Mouse (Mus musculus): ENCODE results near the gene Irf2bp2.
"Not testable (repeated sequence)": the region's sequence is repeated elsewhere in the genome, so short reads cannot be mapped to it uniquely, and the experiment has no call there.

Irf2bp2 gene

GRCm38 (mm10) chr8:126602641-126603040, 8.9 kb upstream of the Irf2bp2 start:
- no peak for DNase-seq (ENCODE audit: low spot score in 2 of 2)

GRCm38 (mm10) chr8:126601325-126601724, 7.5 kb upstream of the Irf2bp2 start:
- DNase-seq (ENCODE audit: low spot score in 2 of 2): no peak

DNA sequence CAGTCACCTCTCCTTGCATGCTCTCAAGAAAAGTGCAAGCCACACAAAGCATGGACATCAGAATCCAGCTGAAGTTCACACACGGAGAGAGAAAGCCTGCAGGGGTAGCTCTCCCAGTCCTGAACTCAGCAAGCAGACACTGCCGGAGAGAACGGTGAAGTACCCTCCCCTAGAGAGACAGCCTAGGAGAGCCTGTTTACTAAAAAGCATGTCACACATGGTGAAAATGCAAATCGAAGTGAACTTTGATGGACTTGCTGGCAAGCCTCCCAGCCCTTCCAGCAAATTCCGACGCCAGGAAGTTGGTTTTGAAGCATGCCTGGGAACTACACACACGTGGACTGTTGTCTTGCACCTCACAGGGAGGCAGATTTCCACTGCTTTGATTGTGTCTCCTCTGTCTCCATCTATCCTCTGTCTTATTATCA, 7.0 kb upstream of the Irf2bp2 start:
- DNase-seq (ENCODE audit: low spot score in 2 of 2): no peak

DNA sequence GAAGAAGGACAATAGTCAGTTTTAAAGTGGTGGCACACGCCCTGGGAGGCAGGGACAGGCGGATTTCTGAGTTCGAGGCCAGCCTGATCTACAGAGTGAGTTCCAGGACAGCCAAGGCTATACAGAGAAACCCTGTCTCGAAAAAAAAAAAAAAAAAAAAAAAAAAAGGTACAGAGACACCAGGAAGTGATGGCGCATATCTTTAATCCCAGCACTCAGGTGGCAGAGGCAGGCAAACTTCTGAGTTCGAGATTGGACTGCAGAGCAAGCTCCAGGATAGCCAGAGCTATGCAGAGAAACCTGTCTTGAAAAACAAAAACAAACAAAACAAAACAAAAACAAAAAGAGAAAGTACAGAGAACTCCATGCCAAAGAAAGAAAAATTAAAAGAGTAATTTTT, 6.6 kb upstream of the Irf2bp2 start:
- not testable (repeated sequence) for DNase-seq (ENCODE audit: low spot score in 2 of 2)

DNA sequence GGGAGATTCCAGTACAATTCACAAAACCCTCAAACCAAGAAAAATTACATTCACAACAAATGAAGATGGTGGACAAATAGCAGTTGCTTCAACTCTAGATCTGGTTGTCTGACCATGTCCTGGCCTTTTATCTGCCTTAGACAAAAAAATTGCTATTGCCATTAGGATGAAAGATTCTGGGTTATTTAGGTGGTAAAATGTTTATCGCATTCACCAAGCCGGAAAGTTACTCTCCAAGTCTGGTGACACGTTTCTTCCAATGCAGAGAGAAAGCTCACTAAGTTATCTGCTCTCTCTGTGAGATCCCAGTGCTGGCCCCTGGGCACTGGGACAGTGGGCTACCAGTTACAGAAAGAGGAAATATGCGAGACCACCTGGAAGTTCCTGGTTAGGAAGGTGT, 5.5 kb upstream of the Irf2bp2 start:
- DNase-seq (ENCODE audit: low spot score in 2 of 2): no peak

GRCm38 (mm10) chr8:126598218-126598617, 4.4 kb upstream of the Irf2bp2 start:
- no peak for DNase-seq (ENCODE audit: low spot score in 2 of 2)

DNA sequence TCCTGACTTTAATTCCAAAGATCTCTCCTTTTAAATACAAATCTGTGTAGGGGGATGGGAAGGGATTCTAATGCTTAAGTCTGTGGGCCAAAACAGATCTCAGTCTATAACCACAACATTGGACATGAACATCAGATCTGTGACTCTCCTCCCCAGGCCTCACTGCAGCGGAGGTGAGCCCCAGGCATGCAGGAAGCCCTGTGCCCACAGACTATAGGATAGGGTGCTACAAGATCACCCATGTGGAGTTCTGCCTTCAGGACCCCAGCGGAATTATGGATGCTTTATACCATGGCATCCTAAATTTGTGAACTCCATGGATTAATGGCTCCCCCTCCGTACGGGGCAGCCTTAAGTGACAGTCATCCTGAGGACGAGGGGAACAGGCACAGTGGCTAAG, 2.9 kb upstream of the Irf2bp2 start:
- DNase-seq (ENCODE audit: low spot score in 2 of 2): no peak

GRCm38 (mm10) chr8:126596097-126596634, 2.4 kb upstream of the Irf2bp2 start:
- peak; percentile 56 to 82 for DNase-seq (ENCODE audit: low spot score in 2 of 2)

DNA sequence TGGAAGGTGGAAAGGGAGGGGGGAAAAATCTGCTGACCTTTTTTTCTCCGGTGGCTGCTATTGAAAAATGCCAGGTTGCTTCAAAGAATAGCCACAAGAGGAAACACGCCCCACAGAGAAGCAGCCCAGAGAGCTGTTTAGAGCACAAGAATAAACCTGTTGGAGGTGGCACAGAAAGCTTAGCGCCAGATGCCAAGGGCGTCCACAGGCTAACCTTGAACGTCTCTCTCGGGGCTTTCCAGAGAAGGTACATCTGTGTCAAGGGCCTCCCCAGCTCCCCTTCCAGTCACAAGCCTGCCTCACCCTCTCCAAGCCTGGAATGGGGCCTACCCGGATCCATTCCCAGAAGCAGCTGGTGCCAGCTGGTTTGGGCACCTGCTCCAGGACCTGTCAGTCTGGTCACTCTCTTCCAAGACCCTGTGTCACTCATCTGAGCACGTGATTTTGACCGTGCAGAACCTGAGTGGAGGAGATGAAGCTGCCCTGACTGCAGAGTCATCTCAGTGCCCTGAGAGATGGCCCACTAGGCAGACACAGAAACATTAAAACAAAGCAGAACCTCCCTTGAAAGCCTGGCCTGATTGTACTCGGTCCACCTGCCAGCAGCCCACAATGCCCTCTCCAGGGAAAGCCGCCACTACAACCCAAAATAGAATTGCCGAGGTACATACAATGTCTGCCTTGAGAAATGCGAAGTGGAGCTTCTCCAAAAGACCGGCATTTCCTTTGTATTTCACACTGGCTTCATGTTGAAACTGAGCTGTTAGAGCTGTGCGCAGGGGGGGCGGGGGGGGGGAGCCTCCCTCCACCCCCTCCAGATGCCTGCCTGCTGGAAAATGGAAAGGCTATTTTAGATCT, 1.6 kb upstream of the Irf2bp2 start:
- peak; percentile 68 to 77 for DNase-seq (ENCODE audit: low spot score in 2 of 2)

DNA sequence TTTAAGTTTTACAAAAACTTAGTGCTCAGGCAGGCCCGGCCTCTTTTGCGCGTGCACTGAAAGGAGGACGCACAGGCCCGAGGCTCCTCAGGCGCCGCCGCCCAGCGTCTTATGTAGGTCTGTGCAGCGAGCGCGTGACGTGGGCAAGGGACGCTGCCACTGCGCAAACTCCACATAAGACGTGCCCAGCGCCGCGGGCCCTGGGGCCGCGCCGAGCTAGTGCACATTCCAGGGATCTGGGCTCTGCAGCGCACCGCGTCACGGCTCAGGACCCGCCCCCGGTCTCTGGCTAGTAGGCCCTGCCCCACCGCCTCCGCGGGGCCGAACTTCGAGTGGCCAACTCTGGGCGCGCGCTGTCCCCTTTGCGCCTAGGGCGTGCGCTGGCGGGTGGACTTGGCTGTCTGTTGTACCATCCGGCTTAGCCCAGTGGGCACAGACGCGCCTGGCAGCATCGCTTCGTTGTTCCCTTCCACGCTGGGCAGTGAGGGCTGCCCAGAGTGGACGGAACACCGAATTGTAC, 755 bp upstream of the Irf2bp2 start:
- DNase-seq (ENCODE audit: low spot score in 2 of 2): peak; percentile 94 to 96

- DNase-seq (ENCODE audit: low spot score in 2 of 2): peak in 1 of 2 experiments; percentile 27
Measured at GRCm38 (mm10) chr8:126592771-126593571, 815 bp downstream of the Irf2bp2 start.

- peak in 1 of 2 experiments; percentile 30 for DNase-seq (ENCODE audit: low spot score in 2 of 2)
Measured at GRCm38 (mm10) chr8:126592381-126592770, 1.4 kb downstream of the Irf2bp2 start.

DNA sequence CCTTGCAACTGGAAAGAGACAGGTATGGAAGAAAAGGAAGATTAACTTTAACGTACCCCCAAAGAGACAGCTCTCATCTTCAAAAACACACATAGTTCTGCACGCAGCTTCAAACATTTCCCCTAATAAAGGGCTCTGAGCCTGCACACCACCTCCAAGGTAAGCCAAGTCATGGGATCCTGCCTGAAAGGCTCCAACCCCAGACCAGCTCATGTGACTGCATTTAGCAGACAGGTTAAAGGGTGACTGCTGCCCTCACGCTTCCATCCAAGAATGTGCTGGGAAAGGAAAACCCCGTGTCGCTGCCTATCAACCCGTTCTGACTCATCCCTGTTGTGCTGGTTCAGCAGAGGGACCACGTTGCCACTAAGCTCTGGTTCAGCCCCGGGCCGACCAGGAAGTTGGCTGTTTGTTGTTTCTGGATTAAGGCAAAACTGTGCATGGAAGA, 1.9 kb downstream of the Irf2bp2 start:
- DNase-seq (ENCODE audit: low spot score in 2 of 2): peak; percentile 46 to 68

GRCm38 (mm10) chr8:126591141-126591820, 2.5 kb downstream of the Irf2bp2 start:
- DNase-seq (ENCODE audit: low spot score in 2 of 2): peak in 1 of 2 experiments; percentile 26

- DNase-seq (ENCODE audit: low spot score in 2 of 2): no peak
Measured at GRCm38 (mm10) chr8:126590599-126590998, 3.2 kb downstream of the Irf2bp2 start.

DNA sequence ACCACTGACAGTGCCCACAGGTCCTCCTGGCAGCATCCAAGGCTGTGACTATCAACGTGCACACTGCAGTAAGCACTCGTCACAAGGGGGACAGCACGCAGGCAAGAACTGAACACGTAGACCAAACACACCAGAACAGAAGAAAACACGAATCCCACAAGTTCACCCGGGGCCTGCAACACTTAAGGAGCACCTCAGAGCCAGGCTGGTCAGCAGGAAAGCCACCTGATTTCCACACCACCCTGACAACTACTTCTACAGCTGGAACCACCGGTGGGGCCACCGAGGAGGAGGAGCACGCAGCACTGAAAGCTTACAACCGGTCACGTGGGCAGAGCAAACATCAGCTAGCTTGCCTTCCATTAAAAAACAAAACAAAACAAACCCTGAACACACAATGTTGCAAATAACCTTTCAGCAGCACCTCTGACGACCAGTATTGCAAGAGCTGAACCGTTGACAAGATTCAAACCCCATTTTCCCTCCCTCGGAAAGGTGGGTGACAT, 3.7 kb downstream of the Irf2bp2 start:
- peak; percentile 63 to 70 for DNase-seq (ENCODE audit: low spot score in 2 of 2)

- no peak for DNase-seq (ENCODE audit: low spot score in 2 of 2)
Measured at GRCm38 (mm10) chr8:126589507-126590023, 4.2 kb downstream of the Irf2bp2 start.

- DNase-seq (ENCODE audit: low spot score in 2 of 2): no peak
Measured at GRCm38 (mm10) chr8:126588636-126589506, 4.9 kb downstream of the Irf2bp2 start.

GRCm38 (mm10) chr8:126587836-126588503, 5.8 kb downstream of the Irf2bp2 start:
- DNase-seq (ENCODE audit: low spot score in 2 of 2): no peak

All from natural killer cell, adult 2 months (primary cell).